Mouse (Mus musculus): ENCODE measurements around the gene 9530002B09Rik. TPM values are rescaled to one million over a fixed set of nuclear protein-coding genes. Genes with fewer than 3 reads are reported as not detected.

The 9530002B09Rik gene
- polyA plus RNA-seq (2021; fragmentation: Nextera tagmentation) = not detected in 2 replicates
- long read RNA-seq, experiment 1 = 0 reads
- long read RNA-seq, experiment 2 = 0 reads

GRCm38 (mm10) chr4:122688975-122689374 lies at the start of gene 9530002B09Rik:
Gene 9530002B09Rik, plus strand, starts transcription at chr4:122689275.

Other genes starting within 250 kb of the 9530002B09Rik start
- gene Ppt1, start 147.0 kb downstream of the 9530002B09Rik start, polyA plus RNA-seq (2021; fragmentation: Nextera tagmentation) = 104 and 107 TPM in 2 replicates
- 16.2 and 18.1 TPM in 2 replicates for gene Cap1, start 196.8 kb downstream of the 9530002B09Rik start, polyA plus RNA-seq (2021; fragmentation: Nextera tagmentation)

All from layer of hippocampus, adult 6 months (tissue).